In the genomic region with DNA sequence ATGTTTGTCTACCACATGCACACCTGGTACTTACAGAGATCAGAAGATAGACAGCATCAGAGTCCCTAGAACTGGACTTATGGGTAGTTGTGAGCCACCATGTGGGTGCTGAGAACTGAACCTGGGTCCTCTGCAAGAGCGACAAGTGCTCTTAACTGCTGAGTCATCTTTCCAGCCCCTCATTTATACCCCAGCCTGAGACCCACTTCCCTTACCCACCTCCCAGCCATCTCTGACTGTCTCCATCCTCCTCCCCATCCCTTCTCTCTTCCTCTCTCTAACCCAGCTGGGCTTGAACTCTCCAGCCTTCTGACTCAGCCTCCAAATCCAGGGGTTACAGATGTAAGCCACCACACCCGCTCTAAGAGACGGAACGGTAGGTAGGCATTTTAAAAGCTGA, we compare ENCODE assay signal across 21 mouse cellular contexts.
DNase-seq lines count a peak whose midpoint lies in the region; ATAC-seq lines count a peak whose summit lies in the region.
"Had no signal": no experiment of that assay in that cellular context is flagged by ENCODE, and none has a peak within 500 bp of the region (broad histone marks: within the 10 kb centered on the region; RNA-seq: fewer than 3 reads in every experiment).

No protein-coding gene starts in this region.

- no peaks in the 10 kb centered on the region for H3K27me3 ChIP-seq in embryonic facial prominence, embryonic 13.5 days
- H3K27me3 ChIP-seq in embryonic facial prominence, embryonic 10.5 days (replicated peaks; ENCODE audit: low read depth, poor library complexity, severe bottlenecking): no peaks in the 10 kb centered on the region
- no peaks in the 10 kb centered on the region for H3K27me3 ChIP-seq in limb, embryonic 13.5 days
- H3K27me3 ChIP-seq in limb, embryonic 10.5 days (ENCODE audit: low read depth, poor library complexity, severe bottlenecking): no peaks in the 10 kb centered on the region
- no peaks in the 10 kb centered on the region for H3K27me3 ChIP-seq in midbrain, embryonic 11.5 days (ENCODE audit: control insufficient read depth, insufficient read depth, low read length)
- no peaks in the 10 kb centered on the region for H3K27me3 ChIP-seq in midbrain, embryonic 15.5 days (replicated peaks)
- H3K27me3 ChIP-seq: embryonic facial prominence, embryonic 15.5 days had no signal

- peaks cover 15% of the 10 kb centered on the region for H3K4me1 ChIP-seq in embryonic facial prominence, embryonic 13.5 days
- peaks cover 9% of the 10 kb centered on the region for H3K4me1 ChIP-seq in embryonic facial prominence, embryonic 10.5 days
- peaks cover 20% of the 10 kb centered on the region; the same call in 1 of the 2 replicates for H3K4me1 ChIP-seq in limb, embryonic 13.5 days
- peaks cover 7% of the 10 kb centered on the region; the same call in 1 of the 2 replicates for H3K4me1 ChIP-seq in limb, embryonic 10.5 days
- H3K4me1 ChIP-seq in midbrain, embryonic 11.5 days (ENCODE audit: control insufficient read depth, insufficient read depth, low read length): peaks cover 5% of the 10 kb centered on the region; the same call in 1 of the 2 replicates
- no peaks in the 10 kb centered on the region for H3K4me1 ChIP-seq in midbrain, embryonic 15.5 days

- H3K9ac ChIP-seq in embryonic facial prominence, embryonic 13.5 days: no peak overlapping the region
- no peak overlapping the region for H3K9ac ChIP-seq in limb, embryonic 13.5 days
- no peak overlapping the region for H3K9ac ChIP-seq in midbrain, embryonic 11.5 days (ENCODE audit: low read length)
- H3K9ac ChIP-seq in midbrain, embryonic 15.5 days: no peak overlapping the region
- H3K9ac ChIP-seq: embryonic facial prominence, embryonic 15.5 days; forebrain, postnatal 0 days had no signal

- no peaks in the 10 kb centered on the region for H3K36me3 ChIP-seq in embryonic facial prominence, embryonic 13.5 days
- no peaks in the 10 kb centered on the region for H3K36me3 ChIP-seq in embryonic facial prominence, embryonic 10.5 days (replicated peaks)
- H3K36me3 ChIP-seq in limb, embryonic 13.5 days: no peaks in the 10 kb centered on the region
- H3K36me3 ChIP-seq in limb, embryonic 10.5 days: no peaks in the 10 kb centered on the region
- no peaks in the 10 kb centered on the region for H3K36me3 ChIP-seq in midbrain, embryonic 11.5 days (ENCODE audit: control insufficient read depth, insufficient read depth, low read length)
- no peaks in the 10 kb centered on the region for H3K36me3 ChIP-seq in midbrain, embryonic 15.5 days (replicated peaks)
- H3K36me3 ChIP-seq: embryonic facial prominence, embryonic 15.5 days; heart, embryonic 10.5 days; hindbrain, embryonic 10.5 days; midbrain, embryonic 10.5 days had no signal

- no peaks in the 10 kb centered on the region for H3K9me3 ChIP-seq in embryonic facial prominence, embryonic 13.5 days
- H3K9me3 ChIP-seq in embryonic facial prominence, embryonic 10.5 days: no peaks in the 10 kb centered on the region
- no peaks in the 10 kb centered on the region for H3K9me3 ChIP-seq in limb, embryonic 13.5 days
- H3K9me3 ChIP-seq in limb, embryonic 10.5 days (replicated peaks): no peaks in the 10 kb centered on the region
- H3K9me3 ChIP-seq in midbrain, embryonic 11.5 days (ENCODE audit: control insufficient read depth, low read length): no peaks in the 10 kb centered on the region
- no peaks in the 10 kb centered on the region for H3K9me3 ChIP-seq in midbrain, embryonic 15.5 days
- H3K9me3 ChIP-seq: embryonic facial prominence, embryonic 15.5 days; heart, embryonic 10.5 days; hindbrain, embryonic 10.5 days; midbrain, embryonic 10.5 days had no signal

- DNase-seq in embryonic facial prominence, embryonic 10.5 days (ENCODE audit: low spot score): no peak
- DNase-seq in limb, embryonic 10.5 days (ENCODE audit: low spot score): no peak
- peak; percentile 69 for DNase-seq in midbrain, embryonic 11.5 days (ENCODE audit: low spot score, missing footprints)
- no peak for DNase-seq in urinary bladder, adult 18-20 months (ENCODE audit: low spot score in 2 of 2)
- no peak for DNase-seq in MN1 (ENCODE audit: low spot score)
- DNase-seq: adrenal gland, postnatal 36 days; cerebellum, adult 11-12 months; cerebellum, postnatal 14 days; forebrain, postnatal 0 days; layer of hippocampus, postnatal 36 days; liver; right cerebral cortex, postnatal 25 days had no signal

- no peak overlapping the region for H3K4me2 ChIP-seq in embryonic facial prominence, embryonic 13.5 days
- no peak overlapping the region for H3K4me2 ChIP-seq in limb, embryonic 13.5 days (replicated peaks)
- H3K4me2 ChIP-seq in midbrain, embryonic 11.5 days: no peak overlapping the region
- no peak overlapping the region for H3K4me2 ChIP-seq in midbrain, embryonic 15.5 days
- H3K4me2 ChIP-seq: embryonic facial prominence, embryonic 15.5 days had no signal

- peak overlapping the region; percentile 22; the same call in 1 of the 2 replicates for H3K27ac ChIP-seq in embryonic facial prominence, embryonic 13.5 days
- no peak overlapping the region for H3K27ac ChIP-seq in embryonic facial prominence, embryonic 10.5 days (replicated peaks)
- 0 out of 2 replicates have a peak overlapping the region, but pooled peaks have one; percentile 3 for H3K27ac ChIP-seq in limb, embryonic 13.5 days
- H3K27ac ChIP-seq in limb, embryonic 10.5 days: no peak overlapping the region
- H3K27ac ChIP-seq in midbrain, embryonic 11.5 days (ENCODE audit: low read depth, low read length): no peak overlapping the region
- no peak overlapping the region for H3K27ac ChIP-seq in midbrain, embryonic 15.5 days
- H3K27ac ChIP-seq: heart, embryonic 10.5 days; hindbrain, postnatal 0 days; midbrain, embryonic 10.5 days had no signal

- H3K4me3 ChIP-seq in embryonic facial prominence, embryonic 13.5 days: no peak overlapping the region
- no peak overlapping the region for H3K4me3 ChIP-seq in embryonic facial prominence, embryonic 10.5 days
- H3K4me3 ChIP-seq in limb, embryonic 13.5 days: no peak overlapping the region
- H3K4me3 ChIP-seq in limb, embryonic 10.5 days: no peak overlapping the region
- H3K4me3 ChIP-seq in midbrain, embryonic 11.5 days (ENCODE audit: low read depth, low read length): no peak overlapping the region
- no peak overlapping the region for H3K4me3 ChIP-seq in midbrain, embryonic 15.5 days
- H3K4me3 ChIP-seq: embryonic facial prominence, embryonic 15.5 days; heart, embryonic 10.5 days; hindbrain, embryonic 10.5 days; midbrain, embryonic 10.5 days; myocyte had no signal

- WGBS in embryonic facial prominence, embryonic 13.5 days: 78% methylated on average over 4 of the region's 4 CpGs
- WGBS in embryonic facial prominence, embryonic 10.5 days: 92% methylated on average over 4 of the region's 4 CpGs
- WGBS in limb, embryonic 13.5 days: 86% methylated on average over 4 of the region's 4 CpGs
- 91% methylated on average over 4 of the region's 4 CpGs for WGBS in limb, embryonic 10.5 days
- 94% methylated on average over 4 of the region's 4 CpGs for WGBS in midbrain, embryonic 11.5 days
- WGBS in midbrain, embryonic 15.5 days: 90% methylated on average over 4 of the region's 4 CpGs

- ATAC-seq in embryonic facial prominence, embryonic 13.5 days (ENCODE audit: insufficient number of reproducible peaks, insufficient read depth, low FRiP score, low TSS enrichment, low read depth): no peak
- no peak for ATAC-seq in limb, embryonic 13.5 days (ENCODE audit: low FRiP score, low read depth)
- no peak for ATAC-seq in midbrain, embryonic 11.5 days (ENCODE audit: low FRiP score)
- no peak for ATAC-seq in midbrain, embryonic 15.5 days (replicated peaks)
- ATAC-seq: forebrain, postnatal 0 days; hindbrain, postnatal 0 days had no signal

Comparison
In these comparisons a context has a peak if more than half of its experiments do, and no peak if none do; other contexts are left out.
1. H3K27ac ChIP-seq: peak in embryonic facial prominence, embryonic 13.5 days (single experiment) and limb, embryonic 13.5 days (single experiment); none in embryonic facial prominence, embryonic 10.5 days (single experiment), limb, embryonic 10.5 days (single experiment), midbrain, embryonic 11.5 days (single experiment) and midbrain, embryonic 15.5 days (single experiment).